Mouse (Mus musculus): ENCODE measurements around the gene Anxa10. TPM values are rescaled to one million over a fixed set of nuclear protein-coding genes. Genes with fewer than 3 reads are reported as not detected.

The Anxa10 gene
- polyA plus RNA-seq, 1 experiment: not detected

DNA sequence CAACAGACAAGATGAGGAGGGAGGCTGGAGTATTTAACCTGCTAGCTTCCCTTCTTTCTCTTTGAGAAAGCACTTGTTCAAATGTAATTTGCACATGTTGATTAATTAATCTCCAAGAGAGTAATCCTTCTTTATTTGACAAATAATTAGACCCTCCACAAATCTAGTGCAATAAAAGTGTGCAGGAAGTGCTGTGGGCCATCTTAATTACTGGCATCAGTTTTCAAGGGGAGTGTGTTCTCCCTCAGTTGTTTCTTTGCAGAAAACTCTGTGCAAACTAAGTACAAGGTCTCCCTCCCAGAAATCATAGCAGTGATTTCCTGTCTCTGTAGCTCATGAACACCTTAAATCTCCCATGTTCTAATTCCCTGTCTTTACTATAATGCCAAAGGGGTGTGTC, 54.6 kb downstream of the Anxa10 start:
- Histone ChIP-seq H3K27me3 (ENCODE audit: control insufficient read depth, insufficient read depth, insufficient read length) (no peaks in the 10 kb centered on the region), H3K4me3 (no peak overlapping the region), H3K79me2 (ENCODE audit: control insufficient read depth, insufficient read depth) (no peaks in the 10 kb centered on the region), H3ac (ENCODE audit: control insufficient read depth, insufficient read length) (no peak overlapping the region), H3K4me2 (ENCODE audit: low read depth) (no peak overlapping the region), H3K36me3 (ENCODE audit: control insufficient read depth, insufficient read depth) (no peaks in the 10 kb centered on the region)
- TF ChIP-seq MAX (IDR thresholded peaks at IDR 0.05; ENCODE audit: low read depth) (no peak), CEBPB (IDR thresholded peaks at IDR 0.05; ENCODE audit: insufficient read depth, poor library complexity, severe bottlenecking) (no peak), TCF3 (IDR thresholded peaks at IDR 0.05; ENCODE audit: insufficient read length, low read depth) (no peak), POLR2A (IDR thresholded peaks at IDR 0.05; ENCODE audit: insufficient read length, low read depth) (no peak), TCF12 (IDR thresholded peaks at IDR 0.05; ENCODE audit: insufficient read depth, poor library complexity, severe bottlenecking) (no peak), USF1 (IDR thresholded peaks at IDR 0.05; ENCODE audit: low read depth) (no peak), REST (IDR thresholded peaks at IDR 0.05; ENCODE audit: insufficient read depth, insufficient read length) (no peak), MYOG (IDR thresholded peaks at IDR 0.05; ENCODE audit: control insufficient read depth in 1 of 3, insufficient read depth in 1 of 3, insufficient read length in 2 of 3, low read depth in 2 of 3) (no peak), POLR2AphosphoS2 (IDR thresholded peaks at IDR 0.05; ENCODE audit: insufficient read length, low read depth) (no peak), SRF (IDR thresholded peaks at IDR 0.05; ENCODE audit: control insufficient read depth, insufficient read length, low read depth) (no peak), E2F4 (IDR thresholded peaks at IDR 0.05; ENCODE audit: insufficient read depth) (no peak), MYOD1 (IDR thresholded peaks at IDR 0.05; ENCODE audit: control insufficient read depth in 1 of 3, insufficient read length in 2 of 3, low read depth in 2 of 3) (no peak)

DNA sequence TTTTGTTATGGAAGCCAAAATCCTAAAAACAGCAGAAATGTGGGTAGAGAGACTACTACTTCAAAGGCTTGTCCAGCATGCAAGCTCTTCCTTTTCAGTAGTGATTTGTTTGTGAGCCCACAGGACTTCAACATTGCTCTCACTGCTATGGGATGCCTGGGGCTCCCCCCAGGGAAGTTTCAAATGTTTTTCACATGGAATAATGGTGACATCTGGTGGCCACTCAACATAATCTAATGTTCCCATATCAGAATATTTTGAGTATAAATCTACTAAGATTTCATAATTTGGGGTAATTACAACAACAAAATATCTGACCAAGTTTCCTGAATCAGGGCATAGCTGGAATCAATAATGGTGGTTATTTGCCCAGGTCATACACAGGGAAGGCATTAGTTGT, 62.6 kb downstream of the Anxa10 start:
- Histone ChIP-seq H3K36me3 (ENCODE audit: control insufficient read depth, insufficient read depth) (no peaks in the 10 kb centered on the region), H3K4me2 (ENCODE audit: low read depth) (no peak overlapping the region), H3K27me3 (ENCODE audit: control insufficient read depth, insufficient read depth, insufficient read length) (peaks cover 4% of the 10 kb centered on the region), H3ac (ENCODE audit: control insufficient read depth, insufficient read length) (no peak overlapping the region), H3K4me3 (no peak overlapping the region), H3K79me2 (ENCODE audit: control insufficient read depth, insufficient read depth) (no peaks in the 10 kb centered on the region)
- no peak for TF ChIP-seq TCF3 (IDR thresholded peaks at IDR 0.05; ENCODE audit: insufficient read length, low read depth)
- no peak for TF ChIP-seq CEBPB (IDR thresholded peaks at IDR 0.05; ENCODE audit: insufficient read depth, poor library complexity, severe bottlenecking)
- no peak for TF ChIP-seq USF1 (IDR thresholded peaks at IDR 0.05; ENCODE audit: low read depth)
- no peak for TF ChIP-seq REST (IDR thresholded peaks at IDR 0.05; ENCODE audit: insufficient read depth, insufficient read length)
- TF ChIP-seq POLR2A (IDR thresholded peaks at IDR 0.05; ENCODE audit: insufficient read length, low read depth): no peak
- no peak for TF ChIP-seq MAX (IDR thresholded peaks at IDR 0.05; ENCODE audit: low read depth)
- no peak for TF ChIP-seq TCF12 (IDR thresholded peaks at IDR 0.05; ENCODE audit: insufficient read depth, poor library complexity, severe bottlenecking)
- no peak for TF ChIP-seq POLR2AphosphoS2 (IDR thresholded peaks at IDR 0.05; ENCODE audit: insufficient read length, low read depth)
- no peak for TF ChIP-seq MYOD1 (IDR thresholded peaks at IDR 0.05; ENCODE audit: control insufficient read depth in 1 of 3, insufficient read length in 2 of 3, low read depth in 2 of 3)
- no peak for TF ChIP-seq MYOG (IDR thresholded peaks at IDR 0.05; ENCODE audit: control insufficient read depth in 1 of 3, insufficient read depth in 1 of 3, insufficient read length in 2 of 3, low read depth in 2 of 3)

DNA sequence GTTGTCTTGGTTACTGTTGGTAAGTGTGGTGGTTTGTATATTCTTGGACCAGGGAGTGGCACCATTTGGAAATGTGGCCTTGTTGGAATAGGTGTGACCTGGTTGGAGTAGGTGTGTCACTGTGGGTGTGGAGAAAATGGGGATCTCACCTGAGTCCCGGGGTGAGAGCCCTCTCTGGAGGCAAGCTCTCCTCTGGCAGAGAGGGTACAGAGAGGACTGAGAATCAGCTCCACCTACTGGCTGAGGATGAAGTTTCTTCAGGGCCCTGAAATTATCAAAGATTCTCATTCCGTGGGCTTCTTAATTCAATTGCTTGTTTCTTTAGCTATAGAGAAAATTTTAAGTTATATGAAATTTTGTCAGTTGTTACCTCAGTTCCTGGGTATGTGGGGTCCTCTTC, 76.1 kb downstream of the Anxa10 start:
- no peak for TF ChIP-seq MYOD1 (IDR thresholded peaks at IDR 0.05; ENCODE audit: control insufficient read depth in 1 of 3, insufficient read length in 2 of 3, low read depth in 2 of 3)
- no peak for TF ChIP-seq REST (IDR thresholded peaks at IDR 0.05; ENCODE audit: insufficient read depth, insufficient read length)
- no peak for TF ChIP-seq TCF3 (IDR thresholded peaks at IDR 0.05; ENCODE audit: insufficient read length, low read depth)
- no peak for TF ChIP-seq POLR2A (IDR thresholded peaks at IDR 0.05; ENCODE audit: insufficient read length, low read depth)
- TF ChIP-seq TCF12 (IDR thresholded peaks at IDR 0.05; ENCODE audit: insufficient read depth, poor library complexity, severe bottlenecking): no peak
- TF ChIP-seq E2F4 (IDR thresholded peaks at IDR 0.05; ENCODE audit: insufficient read depth): no peak
- TF ChIP-seq POLR2AphosphoS2 (IDR thresholded peaks at IDR 0.05; ENCODE audit: insufficient read length, low read depth): no peak
- no peak for TF ChIP-seq SRF (IDR thresholded peaks at IDR 0.05; ENCODE audit: control insufficient read depth, insufficient read length, low read depth)
- TF ChIP-seq USF1 (IDR thresholded peaks at IDR 0.05; ENCODE audit: low read depth): no peak
- TF ChIP-seq CEBPB (IDR thresholded peaks at IDR 0.05; ENCODE audit: insufficient read depth, poor library complexity, severe bottlenecking): no peak
- TF ChIP-seq MYOG (IDR thresholded peaks at IDR 0.05; ENCODE audit: control insufficient read depth in 1 of 3, insufficient read depth in 1 of 3, insufficient read length in 2 of 3, low read depth in 2 of 3): no peak
- TF ChIP-seq MAX (IDR thresholded peaks at IDR 0.05; ENCODE audit: low read depth): no peak
- H3K79me2 ChIP-seq (ENCODE audit: control insufficient read depth, insufficient read depth): no peaks in the 10 kb centered on the region
- no peak overlapping the region for H3ac ChIP-seq (ENCODE audit: control insufficient read depth, insufficient read length)
- H3K4me3 ChIP-seq: no peak overlapping the region
- H3K4me2 ChIP-seq (ENCODE audit: low read depth): no peak overlapping the region
- no peaks in the 10 kb centered on the region for H3K27me3 ChIP-seq (ENCODE audit: control insufficient read depth, insufficient read depth, insufficient read length)
- H3K36me3 ChIP-seq (ENCODE audit: control insufficient read depth, insufficient read depth): no peaks in the 10 kb centered on the region

DNA sequence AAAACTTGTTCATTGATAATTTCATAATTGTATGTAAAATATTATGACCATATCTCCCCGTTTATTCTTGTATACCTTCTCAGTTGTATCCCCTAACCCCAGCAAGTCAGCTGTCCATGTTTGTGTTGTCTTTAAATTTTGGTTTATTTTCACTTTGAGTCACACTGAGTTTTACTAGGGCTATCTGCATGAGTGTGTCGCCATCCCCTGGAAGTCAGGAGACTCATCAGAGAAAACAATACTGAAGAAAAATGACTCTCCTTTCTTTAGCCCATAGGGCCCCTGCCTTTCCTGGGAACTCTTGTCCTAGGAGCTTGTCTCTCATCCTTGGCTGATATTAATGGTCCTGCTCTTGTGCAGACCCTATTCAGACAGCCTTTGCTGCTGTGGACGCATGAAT, 88.6 kb downstream of the Anxa10 start:
- Histone ChIP-seq H3K36me3 (ENCODE audit: control insufficient read depth, insufficient read depth) (no peaks in the 10 kb centered on the region), H3ac (ENCODE audit: control insufficient read depth, insufficient read length) (no peak overlapping the region), H3K4me2 (ENCODE audit: low read depth) (no peak overlapping the region), H3K4me3 (no peak overlapping the region), H3K79me2 (ENCODE audit: control insufficient read depth, insufficient read depth) (no peaks in the 10 kb centered on the region), H3K27me3 (ENCODE audit: control insufficient read depth, insufficient read depth, insufficient read length) (no peaks in the 10 kb centered on the region)
- TF ChIP-seq TCF12 (IDR thresholded peaks at IDR 0.05; ENCODE audit: insufficient read depth, poor library complexity, severe bottlenecking) (no peak), E2F4 (IDR thresholded peaks at IDR 0.05; ENCODE audit: insufficient read depth) (no peak), USF1 (IDR thresholded peaks at IDR 0.05; ENCODE audit: low read depth) (no peak), POLR2AphosphoS2 (IDR thresholded peaks at IDR 0.05; ENCODE audit: insufficient read length, low read depth) (no peak), MYOD1 (IDR thresholded peaks at IDR 0.05; ENCODE audit: control insufficient read depth in 1 of 3, insufficient read length in 2 of 3, low read depth in 2 of 3) (no peak)

DNA sequence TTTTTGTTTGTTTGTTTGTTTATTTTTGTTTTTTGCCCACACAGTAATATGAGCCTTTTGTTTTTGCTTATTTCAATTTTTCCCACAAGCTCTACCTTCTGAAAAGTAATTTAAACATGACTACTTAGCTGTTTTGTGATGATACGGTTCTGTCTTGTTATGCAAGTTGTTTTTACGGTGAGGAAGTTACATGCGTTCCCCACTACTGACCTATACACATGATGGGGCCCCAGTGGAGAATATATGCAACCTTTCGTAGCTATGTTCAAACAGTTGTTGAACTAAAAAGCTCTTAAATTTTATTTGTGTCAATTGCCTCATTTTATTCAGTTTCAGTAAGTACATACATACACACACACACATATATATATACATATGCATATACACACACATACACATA, 108.4 kb downstream of the Anxa10 start:
- H3K4me2 ChIP-seq (ENCODE audit: low read depth): no peak overlapping the region
- H3ac ChIP-seq (ENCODE audit: control insufficient read depth, insufficient read length): no peak overlapping the region
- no peak for TF ChIP-seq SRF (IDR thresholded peaks at IDR 0.05; ENCODE audit: control insufficient read depth, insufficient read length, low read depth)
- TF ChIP-seq CEBPB (IDR thresholded peaks at IDR 0.05; ENCODE audit: insufficient read depth, poor library complexity, severe bottlenecking): no peak
- TF ChIP-seq USF1 (IDR thresholded peaks at IDR 0.05; ENCODE audit: low read depth): no peak
- TF ChIP-seq POLR2AphosphoS2 (IDR thresholded peaks at IDR 0.05; ENCODE audit: insufficient read length, low read depth): no peak
- TF ChIP-seq MAX (IDR thresholded peaks at IDR 0.05; ENCODE audit: low read depth): no peak
- TF ChIP-seq TCF3 (IDR thresholded peaks at IDR 0.05; ENCODE audit: insufficient read length, low read depth): no peak
- TF ChIP-seq MYOD1 (IDR thresholded peaks at IDR 0.05; ENCODE audit: control insufficient read depth in 1 of 3, insufficient read length in 2 of 3, low read depth in 2 of 3): no peak
- no peak for TF ChIP-seq POLR2A (IDR thresholded peaks at IDR 0.05; ENCODE audit: insufficient read length, low read depth)
- no peak for TF ChIP-seq TCF12 (IDR thresholded peaks at IDR 0.05; ENCODE audit: insufficient read depth, poor library complexity, severe bottlenecking)
- TF ChIP-seq REST (IDR thresholded peaks at IDR 0.05; ENCODE audit: insufficient read depth, insufficient read length): no peak

More for the DNA sequence above, 108.4 kb downstream of the Anxa10 start:
- peaks cover 5% of the 10 kb centered on the region for H3K27me3 ChIP-seq (ENCODE audit: control insufficient read depth, insufficient read depth, insufficient read length)
- H3K36me3 ChIP-seq (ENCODE audit: control insufficient read depth, insufficient read depth): no peaks in the 10 kb centered on the region
- no peaks in the 10 kb centered on the region for H3K79me2 ChIP-seq (ENCODE audit: control insufficient read depth, insufficient read depth)
- no peak overlapping the region for H3K4me3 ChIP-seq

Measured in myocyte (in vitro differentiated cells).